Comparison of ENCODE assay signal across 15 mouse cellular contexts in genomic region chr10:78079955-78080591, GRCm38 (mm10). TPM values are rescaled to one million over a fixed set of nuclear protein-coding genes. Genes with fewer than 3 reads are reported as not detected.
DNase-seq lines count a peak whose midpoint lies in the region; ATAC-seq lines count a peak whose summit lies in the region.
"Had no signal": no experiment of that assay in that cellular context is flagged by ENCODE, and none has a peak within 500 bp of the region (broad histone marks: within the 10 kb centered on the region; RNA-seq: fewer than 3 reads in every experiment).

No protein-coding gene starts in this region.

- no peaks in the 10 kb centered on the region for H3K27me3 ChIP-seq in embryonic facial prominence, embryonic 12.5 days
- no peaks in the 10 kb centered on the region for H3K27me3 ChIP-seq in embryonic facial prominence, embryonic 10.5 days (replicated peaks; ENCODE audit: low read depth, poor library complexity, severe bottlenecking)
- H3K27me3 ChIP-seq in midbrain, embryonic 16.5 days (ENCODE audit: control insufficient read depth, insufficient read depth, low read depth, low read length): no peaks in the 10 kb centered on the region
- H3K27me3 ChIP-seq: hindbrain, embryonic 12.5 days; neural tube, embryonic 13.5 days had no signal

- no peak for DNase-seq in embryonic facial prominence, embryonic 10.5 days (ENCODE audit: low spot score)
- DNase-seq in 416B (ENCODE audit: low read depth): peak; percentile 34
- DNase-seq in heart, postnatal 25 days (ENCODE audit: low spot score): peak; percentile 70
- no peak for DNase-seq in layer of hippocampus, postnatal 14 days (ENCODE audit: low spot score in 2 of 2)
- DNase-seq in spleen, postnatal 10 days (ENCODE audit: low spot score in 2 of 2): no peak
- DNase-seq: cerebellum, adult 18-20 months; liver had no signal

- no peaks in the 10 kb centered on the region for H3K9me3 ChIP-seq in embryonic facial prominence, embryonic 12.5 days
- no peaks in the 10 kb centered on the region for H3K9me3 ChIP-seq in embryonic facial prominence, embryonic 10.5 days
- H3K9me3 ChIP-seq in midbrain, embryonic 16.5 days (replicated peaks; ENCODE audit: control insufficient read depth, low read length, poor library complexity, severe bottlenecking): no peaks in the 10 kb centered on the region
- H3K9me3 ChIP-seq: hindbrain, embryonic 12.5 days; neural tube, embryonic 13.5 days had no signal

- no peaks in the 10 kb centered on the region for H3K36me3 ChIP-seq in embryonic facial prominence, embryonic 12.5 days
- H3K36me3 ChIP-seq in embryonic facial prominence, embryonic 10.5 days (replicated peaks): 0 out of 2 replicates have a peak, but pooled peaks cover 3% of the 10 kb centered on the region
- H3K36me3 ChIP-seq in midbrain, embryonic 16.5 days (ENCODE audit: control insufficient read depth, insufficient read depth, low read length): no peaks in the 10 kb centered on the region
- H3K36me3 ChIP-seq: hindbrain, embryonic 12.5 days; neural tube, embryonic 13.5 days had no signal

- H3K9ac ChIP-seq in embryonic facial prominence, embryonic 12.5 days: no peak overlapping the region
- no peak overlapping the region for H3K9ac ChIP-seq in midbrain, embryonic 16.5 days (ENCODE audit: low read depth, low read length)
- H3K9ac ChIP-seq: hindbrain, embryonic 12.5 days; neural tube, embryonic 13.5 days had no signal

- 78% methylated on average over 4 of the region's 4 CpGs for WGBS in embryonic facial prominence, embryonic 12.5 days
- WGBS in embryonic facial prominence, embryonic 10.5 days: 79% methylated on average over 4 of the region's 4 CpGs
- whole genome bisulfite sequencing in midbrain, embryonic 16.5 days: 80% methylated on average over 4 of the region's 4 CpGs

- no peaks in the 10 kb centered on the region for H3K4me1 ChIP-seq in embryonic facial prominence, embryonic 12.5 days
- peaks cover 7% of the 10 kb centered on the region for H3K4me1 ChIP-seq in embryonic facial prominence, embryonic 10.5 days
- no peaks in the 10 kb centered on the region for H3K4me1 ChIP-seq in midbrain, embryonic 16.5 days (ENCODE audit: control insufficient read depth, insufficient read depth, low read length)
- H3K4me1 ChIP-seq: hindbrain, embryonic 12.5 days; neural tube, embryonic 13.5 days had no signal

- H3K27ac ChIP-seq in embryonic facial prominence, embryonic 12.5 days: no peak overlapping the region
- H3K27ac ChIP-seq in embryonic facial prominence, embryonic 10.5 days (replicated peaks): no peak overlapping the region
- no peak overlapping the region for H3K27ac ChIP-seq in midbrain, embryonic 16.5 days (ENCODE audit: low read length)
- H3K27ac ChIP-seq: hindbrain, embryonic 12.5 days; neural tube, embryonic 13.5 days had no signal

- H3K4me2 ChIP-seq in embryonic facial prominence, embryonic 12.5 days (replicated peaks): no peak overlapping the region
- no peak overlapping the region for H3K4me2 ChIP-seq in midbrain, embryonic 16.5 days (ENCODE audit: low read length)
- H3K4me2 ChIP-seq: hindbrain, embryonic 12.5 days; midbrain, embryonic 11.5 days; neural tube, embryonic 13.5 days had no signal

- intact Hi-C loops in heart, postnatal 25 days (cut with DNase I): no loop called here

- peak; percentile 15; the same call in 1 of the 2 replicates for ATAC-seq in embryonic facial prominence, embryonic 12.5 days (ENCODE audit: insufficient number of reproducible peaks, insufficient read depth, low FRiP score, low TSS enrichment)
- peak; percentile 66 for ATAC-seq in common myeloid progenitor, adult 5-6 weeks (replicated peaks; ENCODE audit: low read depth, poor library complexity, severe bottlenecking)
- ATAC-seq in midbrain, embryonic 16.5 days: no peak

- no peak overlapping the region for H3K4me3 ChIP-seq in embryonic facial prominence, embryonic 12.5 days
- H3K4me3 ChIP-seq in embryonic facial prominence, embryonic 10.5 days: no peak overlapping the region
- H3K4me3 ChIP-seq in midbrain, embryonic 16.5 days (ENCODE audit: low read depth, low read length): no peak overlapping the region
- H3K4me3 ChIP-seq: hindbrain, embryonic 12.5 days; neural tube, embryonic 13.5 days had no signal

RNA-seq across cellular contexts. Expression of gene Icosl, which starts 11.0 kb away (rescaled TPM):
- 2.5 and 2.6 TPM in 2 replicates for polyA plus RNA-seq in embryonic facial prominence, embryonic 12.5 days (2016; fragmentation: Nextera tagmentation; extraction: Ambion mirVana)
- polyA plus RNA-seq in embryonic facial prominence, embryonic 10.5 days (2016; fragmentation: Nextera tagmentation; extraction: Ambion mirVana): 2.5 and 2.8 TPM in 2 replicates
- 0.73 and 1.0 TPM in 2 replicates for total RNA-seq in common myeloid progenitor, adult 5-6 weeks (2017)
- 1 to 10 TPM; 4.2 to 7.2 TPM for total RNA-seq in heart, postnatal 25 days (2021)
- total RNA-seq in layer of hippocampus, postnatal 14 days (2021): 1 to 10 TPM; 4.5 to 5.7 TPM
- polyA plus RNA-seq in midbrain, embryonic 16.5 days (2015; fragmentation: Nextera tagmentation; extraction: Ambion mirVana): 0.52 and 0.64 TPM in 2 replicates
- total RNA-seq: MEL had no signal

RNA-seq across cellular contexts. Expression of gene Aire, which starts 36.7 kb away (rescaled TPM):
- polyA plus RNA-seq in embryonic facial prominence, embryonic 12.5 days (2016; fragmentation: Nextera tagmentation; extraction: Ambion mirVana): 0.17 and 0.42 TPM in 2 replicates
- 0.24 and 0.25 TPM in 2 replicates for polyA plus RNA-seq in embryonic facial prominence, embryonic 10.5 days (2016; fragmentation: Nextera tagmentation; extraction: Ambion mirVana)
- not detected in 2 replicates for total RNA-seq in common myeloid progenitor, adult 5-6 weeks (2017)
- total RNA-seq in heart, postnatal 25 days (2021): not detected
- total RNA-seq in layer of hippocampus, postnatal 14 days (2021): under 1 TPM; 0.16 to 0.45 TPM
- 0.11 and 0.19 TPM in 2 replicates for polyA plus RNA-seq in midbrain, embryonic 16.5 days (2015; fragmentation: Nextera tagmentation; extraction: Ambion mirVana)
- total RNA-seq: MEL had no signal
- polyA plus RNA-seq: midbrain, embryonic 11.5 days had no signal

RNA-seq across cellular contexts. Expression of gene Dnmt3l, which starts 38.3 kb away (rescaled TPM):
- polyA plus RNA-seq in embryonic facial prominence, embryonic 12.5 days (2016; fragmentation: Nextera tagmentation; extraction: Ambion mirVana): 0.19 and 0.41 TPM in 2 replicates
- 0.34 TPM in 1 of 2 replicates, not detected in the other for polyA plus RNA-seq in embryonic facial prominence, embryonic 10.5 days (2016; fragmentation: Nextera tagmentation; extraction: Ambion mirVana)
- total RNA-seq in common myeloid progenitor, adult 5-6 weeks (2017): 0.87 TPM in 1 of 2 replicates, not detected in the other
- under 1 TPM in 1 of 2 experiments, not detected in 1; 0.22 TPM for total RNA-seq in heart, postnatal 25 days (2021)
- total RNA-seq in layer of hippocampus, postnatal 14 days (2021): under 1 TPM; 0.39 to 0.57 TPM
- polyA plus RNA-seq in midbrain, embryonic 16.5 days (2015; fragmentation: Nextera tagmentation; extraction: Ambion mirVana): not detected in 2 replicates
- total RNA-seq: left cerebral cortex, adult 18-20 months; MEL had no signal
- polyA plus RNA-seq: midbrain, embryonic 11.5 days; neural tube, embryonic 13.5 days had no signal

Comparison
In these comparisons a context has a peak if more than half of its experiments do, and no peak if none do; other contexts are left out.
1. DNase-seq: peak in 416B (single experiment) and heart, postnatal 25 days (single experiment); none in embryonic facial prominence, embryonic 10.5 days (single experiment), layer of hippocampus, postnatal 14 days (0 of 2) and spleen, postnatal 10 days (0 of 2).